Mouse (Mus musculus) embryonic facial prominence, embryonic 13.5 days (tissue): ENCODE measurements around the gene Hilpda. TPM values are rescaled to one million over a fixed set of nuclear protein-coding genes. Genes with fewer than 3 reads are reported as not detected.

Experiments used
- ATAC-seq: fragments of 200-750 bp; cut with Nextera tagmentation; 2 replicates; pipeline ENCODE4 v1.8.0; 2017; ENCODE audit warnings: low read depth; ENCODE audit not compliant: insufficient number of reproducible peaks, insufficient read depth, low FRiP score, low TSS enrichment
- H3K27ac ChIP-seq: fragments of 300-500 bp; sonication (generic); 2 replicates; pipeline ENCODE4 v1.5.1; 2015; ENCODE audit warnings: moderate library complexity, mild to moderate bottlenecking, inconsistent platforms
- H3K27me3 ChIP-seq: fragments of 300-500 bp; sonication (generic); 2 replicates; pipeline ENCODE4 v1.6.1; 2015; ENCODE audit warnings: mild to moderate bottlenecking, inconsistent platforms
- H3K36me3 ChIP-seq: fragments of 300-500 bp; sonication (generic); 2 replicates; pipeline ENCODE4 v1.6.1; 2015; ENCODE audit warnings: mild to moderate bottlenecking, inconsistent platforms
- H3K4me1 ChIP-seq: fragments of 300-500 bp; sonication (generic); 2 replicates; pipeline ENCODE4 v1.6.1; 2015; ENCODE audit warnings: inconsistent platforms
- H3K4me2 ChIP-seq: fragments of 300-500 bp; sonication (generic); 2 replicates; pipeline ENCODE4 v1.6.1; 2015; ENCODE audit warnings: moderate library complexity, mild to moderate bottlenecking, inconsistent platforms
- H3K4me3 ChIP-seq: fragments of 300-500 bp; sonication (generic); 2 replicates; pipeline ENCODE4 v1.5.1; 2015; ENCODE audit warnings: mild to moderate bottlenecking, inconsistent platforms
- H3K9ac ChIP-seq: fragments of 300-500 bp; sonication (generic); 2 replicates; pipeline ENCODE4 v1.6.1; 2015; ENCODE audit warnings: mild to moderate bottlenecking, inconsistent platforms
- H3K9me3 ChIP-seq: fragments of 300-500 bp; sonication (generic); 2 replicates; pipeline ENCODE4 v1.6.1; 2016; ENCODE audit warnings: inconsistent platforms
- WGBS: fragments of 180-500 bp; shearing (Covaris S2); methylation state at CpG from one replicate; pipeline ENCODE4 v1.1.7; 2015; ENCODE audit warnings: mixed read lengths; 5-methylcytosine and 5-hydroxymethylcytosine counted together
- polyA plus RNA-seq: library from polyadenylated mRNA; unstranded; fragments of >200 nt; fragmentation: Nextera tagmentation; extraction: Ambion mirVana; gene quantifications from 2 replicates; pipeline ENCODE4 v1.2.1, GENCODE M21; 2015

Gene Hilpda
- polyA plus RNA-seq, 1 experiment from 2014 or later = 45.7 TPM

DNA sequence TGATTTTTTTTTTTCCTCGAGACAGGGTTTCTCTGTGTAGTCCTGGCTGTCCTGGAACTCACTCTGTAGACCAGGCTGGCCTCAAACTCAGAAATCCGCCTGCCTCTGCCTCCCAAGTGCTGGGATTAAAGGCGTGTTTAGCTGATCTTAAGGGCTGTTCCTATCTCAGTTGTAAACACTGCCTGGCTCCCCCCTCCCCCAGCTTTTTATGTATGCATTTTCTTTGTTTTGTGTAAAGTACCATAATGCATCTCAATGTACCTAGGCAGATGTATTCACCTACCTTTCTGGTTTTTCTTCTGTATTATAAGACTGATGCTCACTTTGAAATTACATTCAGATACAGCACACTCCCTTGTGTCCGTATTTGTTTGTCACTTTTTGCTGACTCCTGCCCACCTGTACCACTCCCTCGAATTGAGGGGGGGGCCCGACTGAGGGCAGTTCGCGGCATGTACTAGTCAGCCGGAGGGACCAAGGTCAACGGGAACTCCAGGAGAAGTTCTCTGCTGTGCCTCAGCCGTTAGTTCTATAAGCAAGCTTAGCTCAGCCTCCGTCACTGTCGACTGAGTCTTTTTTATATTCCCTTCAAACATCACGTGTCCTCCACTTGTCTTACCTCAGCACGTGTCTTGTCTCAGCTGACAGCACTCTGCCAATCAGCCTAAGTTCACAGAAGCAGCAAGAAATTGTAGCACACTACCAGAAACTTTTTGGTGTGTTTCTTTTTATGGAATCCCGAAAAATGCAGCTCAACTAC, 36.7 kb downstream of the Hilpda start:
- Histone ChIP-seq H3K9ac (no peak overlapping the region), H3K4me3 (no peak overlapping the region), H3K27ac (no peak overlapping the region), H3K4me2 (no peak overlapping the region), H3K4me1 (no peaks in the 10 kb centered on the region), H3K36me3 (no peaks in the 10 kb centered on the region), H3K9me3 (peaks cover 2% of the 10 kb centered on the region; the same call in 1 of the 2 replicates), H3K27me3 (no peaks in the 10 kb centered on the region)
- ATAC-seq = no peak
- WGBS = 86% methylated on average over 16 of the region's 16 CpGs

DNA sequence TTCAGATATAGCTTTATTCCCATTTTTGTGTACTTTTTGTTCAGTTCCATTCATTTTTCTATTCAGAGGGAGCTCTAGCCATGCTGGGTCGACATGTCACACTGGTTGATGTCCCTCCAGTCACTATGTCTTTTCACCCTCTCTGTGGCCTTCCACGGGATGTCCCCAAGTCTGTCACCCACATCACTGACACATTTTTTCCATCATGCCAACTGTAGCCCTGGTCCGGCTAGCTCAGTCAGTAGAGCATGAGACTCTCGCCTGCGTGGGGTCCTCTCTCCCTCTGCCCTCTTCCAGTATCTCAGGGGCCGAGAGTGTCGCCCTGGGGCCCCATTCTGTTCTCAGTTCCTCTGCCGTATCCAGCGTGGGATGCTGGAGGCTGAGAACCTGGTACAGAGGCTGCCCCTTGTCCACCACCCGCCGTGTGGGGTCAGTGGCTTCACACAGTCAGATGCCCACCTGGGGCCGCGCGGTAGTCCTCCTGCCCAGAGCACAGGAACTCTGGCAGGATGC, 41.5 kb downstream of the Hilpda start:
- no peak for ATAC-seq
- Histone ChIP-seq H3K4me2 (no peak overlapping the region), H3K4me1 (peaks cover under 1% of the 10 kb centered on the region; the same call in 1 of the 2 replicates), H3K9me3 (no peaks in the 10 kb centered on the region), H3K4me3 (no peak overlapping the region), H3K9ac (no peak overlapping the region), H3K36me3 (no peaks in the 10 kb centered on the region), H3K27me3 (no peaks in the 10 kb centered on the region), H3K27ac (no peak overlapping the region)
- 63% methylated on average over 14 of the region's 14 CpGs for WGBS

DNA sequence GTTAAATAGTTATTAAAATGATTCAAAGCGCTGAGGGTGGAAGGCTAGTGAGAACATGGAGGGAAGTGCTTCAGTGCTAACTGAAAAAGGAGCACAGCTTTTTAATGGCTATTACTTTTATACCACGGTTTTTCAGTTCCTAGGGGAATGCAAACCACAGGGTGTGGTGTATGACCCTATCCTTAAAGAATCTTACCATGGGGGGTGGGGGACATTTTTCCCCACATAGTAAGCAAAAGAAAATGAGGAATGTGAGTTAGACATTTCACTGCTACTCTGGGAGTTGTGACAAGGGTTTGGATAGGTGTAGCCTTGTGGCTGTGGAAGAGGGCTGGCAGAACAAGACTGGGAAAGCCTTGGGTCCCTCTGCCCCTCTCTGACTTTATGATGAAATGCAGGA, 45.0 kb downstream of the Hilpda start:
- H3K9ac ChIP-seq = no peak overlapping the region
- no peak overlapping the region for H3K4me3 ChIP-seq
- no peaks in the 10 kb centered on the region for H3K36me3 ChIP-seq
- H3K9me3 ChIP-seq = no peaks in the 10 kb centered on the region
- WGBS = 56% methylated on average over 2 of the region's 2 CpGs
- no peak overlapping the region for H3K4me2 ChIP-seq
- peaks cover 3% of the 10 kb centered on the region; the same call in 1 of the 2 replicates for H3K4me1 ChIP-seq
- no peak for ATAC-seq
- H3K27ac ChIP-seq = no peak overlapping the region
- H3K27me3 ChIP-seq = no peaks in the 10 kb centered on the region

- no peak overlapping the region for H3K27ac ChIP-seq
- H3K36me3 ChIP-seq = no peaks in the 10 kb centered on the region
- no peak for ATAC-seq
- H3K4me3 ChIP-seq = no peak overlapping the region
- no peak overlapping the region for H3K9ac ChIP-seq
- H3K4me1 ChIP-seq = peaks cover 3% of the 10 kb centered on the region; the same call in 1 of the 2 replicates
- H3K27me3 ChIP-seq = no peaks in the 10 kb centered on the region
- H3K4me2 ChIP-seq = no peak overlapping the region
- H3K9me3 ChIP-seq = no peaks in the 10 kb centered on the region
- 60% methylated on average over 3 of the region's 3 CpGs for WGBS
Measured at GRCm38 (mm10) chr6:29317941-29318340, 45.7 kb downstream of the Hilpda start.

DNA sequence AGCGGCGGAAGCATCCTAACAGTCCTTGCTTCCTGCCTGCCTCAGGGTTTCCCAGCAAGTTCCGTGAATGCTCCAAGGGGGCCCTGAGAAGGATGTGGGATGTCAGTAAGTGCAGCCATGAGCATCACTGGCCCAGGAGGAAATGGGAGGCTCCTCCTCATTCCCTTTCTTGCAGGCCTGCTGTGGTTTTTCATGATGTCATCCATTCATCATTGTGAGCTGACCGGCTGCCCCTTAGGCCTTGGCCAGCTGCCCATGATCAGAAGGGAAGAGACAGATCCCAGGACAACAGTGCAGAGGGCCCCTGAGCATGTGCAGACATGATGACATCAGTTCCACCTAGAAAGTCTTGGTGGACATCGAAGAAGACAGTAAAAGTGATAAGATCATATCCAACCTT, 46.6 kb downstream of the Hilpda start, which contains the start of gene Fam71f1:
Fam71f1 (plus strand) TSS at position 262 of the 400 bp plus-strand sequence.
- no peak for ATAC-seq
- Histone ChIP-seq H3K9me3 (no peaks in the 10 kb centered on the region), H3K27me3 (no peaks in the 10 kb centered on the region), H3K4me1 (peaks cover 3% of the 10 kb centered on the region; the same call in 1 of the 2 replicates), H3K36me3 (no peaks in the 10 kb centered on the region), H3K27ac (no peak within 1 kb of the TSS), H3K9ac (no peak within 1 kb of the TSS), H3K4me2 (no peak within 1 kb of the TSS), H3K4me3 (no peak within 1 kb of the TSS)
- WGBS = 46% methylated on average over 5 of the region's 5 CpGs

GRCm38 (mm10) chr6:29321586-29321985, 49.3 kb downstream of the Hilpda start:
- Histone ChIP-seq H3K4me3 (no peak overlapping the region), H3K9me3 (no peaks in the 10 kb centered on the region), H3K36me3 (no peaks in the 10 kb centered on the region), H3K9ac (no peak overlapping the region), H3K4me2 (no peak overlapping the region), H3K27ac (no peak overlapping the region), H3K4me1 (peaks cover 3% of the 10 kb centered on the region; the same call in 1 of the 2 replicates), H3K27me3 (no peaks in the 10 kb centered on the region)
- ATAC-seq = no peak
- 71% methylated on average over 6 of the region's 6 CpGs for WGBS

- Histone ChIP-seq H3K9me3 (no peaks in the 10 kb centered on the region), H3K4me2 (no peak overlapping the region), H3K9ac (no peak overlapping the region), H3K27ac (no peak overlapping the region), H3K36me3 (no peaks in the 10 kb centered on the region), H3K4me1 (peaks cover 3% of the 10 kb centered on the region; the same call in 1 of the 2 replicates), H3K4me3 (no peak overlapping the region), H3K27me3 (no peaks in the 10 kb centered on the region)
- 92% methylated on average over 7 of the region's 7 CpGs for WGBS
- ATAC-seq = no peak
Measured at GRCm38 (mm10) chr6:29322147-29322546, 49.9 kb downstream of the Hilpda start.

- ATAC-seq = no peak
- Histone ChIP-seq H3K4me1 (peaks cover 3% of the 10 kb centered on the region; the same call in 1 of the 2 replicates), H3K4me2 (no peak overlapping the region), H3K9ac (no peak overlapping the region), H3K36me3 (no peaks in the 10 kb centered on the region), H3K9me3 (no peaks in the 10 kb centered on the region), H3K27ac (no peak overlapping the region), H3K27me3 (no peaks in the 10 kb centered on the region), H3K4me3 (no peak overlapping the region)
- 79% methylated on average over 4 of the region's 4 CpGs for WGBS
Measured at GRCm38 (mm10) chr6:29322735-29323134, 50.4 kb downstream of the Hilpda start.

Other genes with a start within 250 kb of the Hilpda start
- not detected in 2 replicates for gene Lep, start 212.3 kb upstream of the Hilpda start, polyA plus RNA-seq
- 47.4 and 50.6 TPM in 2 replicates for gene Rbm28, start 107.5 kb upstream of the Hilpda start, polyA plus RNA-seq
- 1.2 and 1.3 TPM in 2 replicates for gene Prrt4, start 92.9 kb upstream of the Hilpda start, polyA plus RNA-seq
- 39.1 and 39.5 TPM in 2 replicates for gene Impdh1, start 56.1 kb upstream of the Hilpda start, polyA plus RNA-seq
- gene Fam71f2, start 7.1 kb downstream of the Hilpda start, polyA plus RNA-seq = 0.55 and 1.0 TPM in 2 replicates
- gene Fam71f1, start 46.7 kb downstream of the Hilpda start, polyA plus RNA-seq = not detected in 2 replicates
- 378 and 449 TPM in 2 replicates for gene Calu, start 75.6 kb downstream of the Hilpda start, polyA plus RNA-seq
- 0.70 and 1.0 TPM in 2 replicates for gene Opn1sw, start 116.0 kb downstream of the Hilpda start, polyA plus RNA-seq
- 20.2 and 30.7 TPM in 2 replicates for gene Ccdc136, start 123.8 kb downstream of the Hilpda start, polyA plus RNA-seq
- gene Flnc, start 160.8 kb downstream of the Hilpda start, polyA plus RNA-seq = 11.3 and 12.2 TPM in 2 replicates
- gene Atp6v1f, start 195.2 kb downstream of the Hilpda start, polyA plus RNA-seq = 221 and 233 TPM in 2 replicates
- gene Atp6v1fnb, start 198.9 kb downstream of the Hilpda start, polyA plus RNA-seq = 0.32 TPM in 1 of 2 replicates, not detected in the other
- 37.9 and 44.7 TPM in 2 replicates for gene Kcp, start 235.5 kb downstream of the Hilpda start, polyA plus RNA-seq